Mouse (Mus musculus): ENCODE measurements around the gene Nfat5. TPM values are rescaled to one million over a fixed set of nuclear protein-coding genes. Genes with fewer than 3 reads are reported as not detected.

The Nfat5 gene
- polyA plus RNA-seq, 1 experiment from 2014 or later, result 11.7 TPM

DNA sequence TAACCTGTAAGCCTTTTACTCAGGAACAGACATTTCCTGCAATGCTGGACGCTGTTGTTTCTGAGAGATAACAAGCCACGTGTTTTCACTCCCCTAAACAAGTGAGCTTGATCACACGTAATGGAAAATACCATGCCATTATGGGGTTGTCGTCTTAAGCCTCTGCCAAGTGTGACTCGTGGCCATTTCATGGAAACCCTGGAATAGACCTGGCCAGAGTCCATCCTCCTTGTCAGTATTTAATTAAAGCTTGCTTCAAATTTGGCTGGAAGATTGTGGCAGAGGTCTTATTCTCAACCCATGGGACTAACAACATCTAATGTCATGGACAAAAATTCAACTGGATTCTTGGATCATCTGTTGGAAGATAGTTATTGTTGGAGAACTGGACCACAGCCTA lies 92.9 kb downstream of the Nfat5 start:
- Histone ChIP-seq H3K9me3 (replicated peaks; ENCODE audit: control insufficient read depth, low read length) (no peaks in the 10 kb centered on the region), H3K4me3 (replicated peaks; ENCODE audit: low read length) (no peak overlapping the region), H3K4me2 (ENCODE audit: low read depth, low read length) (no peak overlapping the region), H3K27ac (ENCODE audit: low read length) (no peak overlapping the region), H3K36me3 (ENCODE audit: control insufficient read depth, insufficient read depth, low read length) (no peaks in the 10 kb centered on the region), H3K4me1 (ENCODE audit: control insufficient read depth, insufficient read depth, low read length) (peaks cover 8% of the 10 kb centered on the region; the same call in 1 of the 2 replicates), H3K9ac (ENCODE audit: low read length) (no peak overlapping the region), H3K27me3 (ENCODE audit: control insufficient read depth, insufficient read depth, low read length) (no peaks in the 10 kb centered on the region)
- no peak for ATAC-seq (ENCODE audit: insufficient read depth, low FRiP score)
- 54% methylated on average over 5 of the region's 5 CpGs for WGBS

DNA sequence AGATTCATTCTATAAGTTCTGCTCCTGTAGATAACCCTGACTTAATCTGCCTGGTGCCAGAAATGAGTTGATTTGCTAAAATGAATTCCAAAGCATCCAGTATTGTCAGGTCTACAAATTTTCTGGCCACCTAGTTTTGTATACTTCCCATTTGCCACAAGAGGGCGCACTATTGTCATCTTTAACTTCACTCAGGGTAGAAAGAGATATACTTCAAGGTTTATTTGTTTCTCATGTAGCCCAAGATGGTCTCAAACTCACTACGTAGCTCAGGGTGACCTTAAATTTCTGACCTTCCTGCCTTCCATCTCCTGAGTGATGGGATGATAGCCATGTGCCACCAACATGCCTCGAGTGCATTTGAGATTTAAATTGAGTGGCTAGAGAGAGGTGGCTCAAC lies 93.4 kb downstream of the Nfat5 start:
- Histone ChIP-seq H3K9me3 (replicated peaks; ENCODE audit: control insufficient read depth, low read length) (no peaks in the 10 kb centered on the region), H3K4me1 (ENCODE audit: control insufficient read depth, insufficient read depth, low read length) (peaks cover 8% of the 10 kb centered on the region; the same call in 1 of the 2 replicates), H3K4me3 (replicated peaks; ENCODE audit: low read length) (no peak overlapping the region), H3K4me2 (ENCODE audit: low read depth, low read length) (no peak overlapping the region), H3K9ac (ENCODE audit: low read length) (no peak overlapping the region), H3K36me3 (ENCODE audit: control insufficient read depth, insufficient read depth, low read length) (no peaks in the 10 kb centered on the region), H3K27ac (ENCODE audit: low read length) (no peak overlapping the region), H3K27me3 (ENCODE audit: control insufficient read depth, insufficient read depth, low read length) (no peaks in the 10 kb centered on the region)
- 21% methylated on average over 3 of the region's 3 CpGs for WGBS
- ATAC-seq (ENCODE audit: insufficient read depth, low FRiP score), result no peak

DNA sequence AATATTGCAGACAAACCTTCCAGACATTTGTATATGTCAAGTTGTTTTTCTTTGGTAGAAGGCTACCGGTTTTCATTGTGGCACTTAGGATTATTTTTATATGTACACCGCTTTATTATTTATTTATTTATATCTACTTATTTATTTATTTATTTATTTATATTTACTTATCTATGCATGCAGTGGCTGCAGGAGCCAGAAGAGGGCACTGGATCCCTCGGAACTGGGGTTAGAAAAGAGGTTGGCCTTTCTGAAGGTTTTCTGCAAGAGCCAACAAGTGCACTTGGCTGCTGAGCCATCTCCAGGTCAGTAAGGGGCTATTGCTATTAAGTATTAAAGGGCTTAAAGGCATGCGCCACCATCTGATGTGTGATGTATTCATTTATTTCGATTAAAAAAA lies 94.6 kb downstream of the Nfat5 start:
- 61% methylated on average over 5 of the region's 5 CpGs for WGBS
- H3K4me3 ChIP-seq (replicated peaks; ENCODE audit: low read length), result no peak overlapping the region

GRCm38 (mm10) chr8:107389557-107389956 lies 96.3 kb downstream of the Nfat5 start:
- no peak overlapping the region for H3K4me3 ChIP-seq (replicated peaks; ENCODE audit: low read length)
- H3K9me3 ChIP-seq (replicated peaks; ENCODE audit: control insufficient read depth, low read length), result no peaks in the 10 kb centered on the region
- ATAC-seq (ENCODE audit: insufficient read depth, low FRiP score), result peak; percentile 67; the same call in 1 of the 2 replicates
- H3K9ac ChIP-seq (ENCODE audit: low read length), result no peak overlapping the region
- H3K36me3 ChIP-seq (ENCODE audit: control insufficient read depth, insufficient read depth, low read length), result no peaks in the 10 kb centered on the region
- WGBS, result 45% methylated on average over 8 of the region's 8 CpGs
- no peak overlapping the region for H3K4me2 ChIP-seq (ENCODE audit: low read depth, low read length)
- H3K27ac ChIP-seq (ENCODE audit: low read length), result no peak overlapping the region
- H3K4me1 ChIP-seq (ENCODE audit: control insufficient read depth, insufficient read depth, low read length), result peaks cover 8% of the 10 kb centered on the region; the same call in 1 of the 2 replicates
- H3K27me3 ChIP-seq (ENCODE audit: control insufficient read depth, insufficient read depth, low read length), result no peaks in the 10 kb centered on the region

More for the DNA sequence above, 94.6 kb downstream of the Nfat5 start:
- Histone ChIP-seq H3K27ac (ENCODE audit: low read length) (no peak overlapping the region), H3K4me2 (ENCODE audit: low read depth, low read length) (no peak overlapping the region), H3K9ac (ENCODE audit: low read length) (no peak overlapping the region), H3K9me3 (replicated peaks; ENCODE audit: control insufficient read depth, low read length) (no peaks in the 10 kb centered on the region), H3K4me1 (ENCODE audit: control insufficient read depth, insufficient read depth, low read length) (peaks cover 8% of the 10 kb centered on the region; the same call in 1 of the 2 replicates), H3K36me3 (ENCODE audit: control insufficient read depth, insufficient read depth, low read length) (no peaks in the 10 kb centered on the region), H3K27me3 (ENCODE audit: control insufficient read depth, insufficient read depth, low read length) (no peaks in the 10 kb centered on the region)
- no peak for ATAC-seq (ENCODE audit: insufficient read depth, low FRiP score)

GRCm38 (mm10) chr8:107390476-107391135 lies 97.3 kb downstream of the Nfat5 start:
- no peak for ATAC-seq (ENCODE audit: insufficient read depth, low FRiP score)
- Histone ChIP-seq H3K4me1 (ENCODE audit: control insufficient read depth, insufficient read depth, low read length) (peaks cover 8% of the 10 kb centered on the region; the same call in 1 of the 2 replicates), H3K27ac (ENCODE audit: low read length) (no peak overlapping the region)

DNA sequence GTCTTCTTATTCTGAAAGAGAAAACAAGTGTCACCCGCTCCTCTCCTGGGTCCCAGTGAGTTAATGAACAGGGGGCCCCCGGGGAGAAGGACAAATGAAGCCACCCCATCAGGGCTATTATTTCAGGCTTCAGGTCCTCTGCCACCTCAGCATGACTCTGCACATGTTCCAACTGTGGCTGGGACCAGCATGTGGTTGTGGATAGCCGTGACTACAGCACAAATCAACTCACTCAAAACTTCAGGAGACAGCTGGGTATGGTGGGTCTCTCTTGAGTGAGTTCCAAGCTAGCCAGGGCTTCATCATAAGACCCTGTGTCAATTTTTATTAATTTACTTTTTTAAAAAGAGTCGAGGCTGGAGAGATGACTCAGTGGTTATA lies 97.9 kb downstream of the Nfat5 start:
- Histone ChIP-seq H3K4me1 (ENCODE audit: control insufficient read depth, insufficient read depth, low read length) (peaks cover 8% of the 10 kb centered on the region; the same call in 1 of the 2 replicates), H3K27me3 (ENCODE audit: control insufficient read depth, insufficient read depth, low read length) (no peaks in the 10 kb centered on the region), H3K4me3 (replicated peaks; ENCODE audit: low read length) (no peak overlapping the region), H3K36me3 (ENCODE audit: control insufficient read depth, insufficient read depth, low read length) (no peaks in the 10 kb centered on the region), H3K9me3 (replicated peaks; ENCODE audit: control insufficient read depth, low read length) (no peaks in the 10 kb centered on the region), H3K9ac (ENCODE audit: low read length) (no peak overlapping the region), H3K4me2 (ENCODE audit: low read depth, low read length) (no peak overlapping the region), H3K27ac (ENCODE audit: low read length) (no peak overlapping the region)
- ATAC-seq (ENCODE audit: insufficient read depth, low FRiP score), result no peak
- WGBS, result 71% methylated on average over 4 of the region's 4 CpGs

More at GRCm38 (mm10) chr8:107390476-107391135, 97.3 kb downstream of the Nfat5 start:
- WGBS, result 91% methylated on average over 16 of the region's 16 CpGs
- no peak overlapping the region for H3K9ac ChIP-seq (ENCODE audit: low read length)
- no peaks in the 10 kb centered on the region for H3K36me3 ChIP-seq (ENCODE audit: control insufficient read depth, insufficient read depth, low read length)
- no peak overlapping the region for H3K4me3 ChIP-seq (replicated peaks; ENCODE audit: low read length)
- H3K4me2 ChIP-seq (ENCODE audit: low read depth, low read length), result no peak overlapping the region
- H3K27me3 ChIP-seq (ENCODE audit: control insufficient read depth, insufficient read depth, low read length), result no peaks in the 10 kb centered on the region
- H3K9me3 ChIP-seq (replicated peaks; ENCODE audit: control insufficient read depth, low read length), result no peaks in the 10 kb centered on the region

DNA sequence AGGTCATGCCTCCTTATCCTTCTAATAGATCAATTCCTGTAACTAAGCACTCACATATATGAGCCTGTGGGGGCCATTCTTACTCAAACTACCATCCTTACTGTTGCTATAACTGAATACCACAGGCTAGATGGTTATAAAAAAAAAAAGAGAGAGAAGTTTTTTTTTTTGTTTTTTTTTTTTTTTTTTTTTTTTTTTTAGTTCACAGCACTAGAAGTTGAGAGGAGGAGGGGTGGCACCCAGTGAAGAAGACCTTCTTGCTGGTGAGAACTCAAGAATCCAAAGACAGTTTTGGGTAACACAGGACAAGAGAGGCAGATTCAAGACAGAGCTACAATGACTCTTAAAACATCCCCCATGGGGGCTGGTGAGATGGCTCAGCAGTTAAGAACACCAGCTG lies 102.1 kb downstream of the Nfat5 start:
- no peak overlapping the region for H3K4me3 ChIP-seq (replicated peaks; ENCODE audit: low read length)
- H3K27me3 ChIP-seq (ENCODE audit: control insufficient read depth, insufficient read depth, low read length), result no peaks in the 10 kb centered on the region
- peaks cover 10% of the 10 kb centered on the region; the same call in 1 of the 2 replicates for H3K4me1 ChIP-seq (ENCODE audit: control insufficient read depth, insufficient read depth, low read length)
- H3K36me3 ChIP-seq (ENCODE audit: control insufficient read depth, insufficient read depth, low read length), result no peaks in the 10 kb centered on the region
- no peaks in the 10 kb centered on the region for H3K9me3 ChIP-seq (replicated peaks; ENCODE audit: control insufficient read depth, low read length)
- no peak overlapping the region for H3K9ac ChIP-seq (ENCODE audit: low read length)
- H3K27ac ChIP-seq (ENCODE audit: low read length), result no peak overlapping the region
- no peak overlapping the region for H3K4me2 ChIP-seq (ENCODE audit: low read depth, low read length)
- ATAC-seq (ENCODE audit: insufficient read depth, low FRiP score), result no peak

- Histone ChIP-seq H3K9me3 (replicated peaks; ENCODE audit: control insufficient read depth, low read length) (no peaks in the 10 kb centered on the region), H3K27ac (ENCODE audit: low read length) (no peak overlapping the region), H3K27me3 (ENCODE audit: control insufficient read depth, insufficient read depth, low read length) (no peaks in the 10 kb centered on the region), H3K9ac (ENCODE audit: low read length) (no peak overlapping the region), H3K4me1 (ENCODE audit: control insufficient read depth, insufficient read depth, low read length) (peaks cover 10% of the 10 kb centered on the region; the same call in 1 of the 2 replicates), H3K4me2 (ENCODE audit: low read depth, low read length) (no peak overlapping the region), H3K36me3 (ENCODE audit: control insufficient read depth, insufficient read depth, low read length) (no peaks in the 10 kb centered on the region), H3K4me3 (replicated peaks; ENCODE audit: low read length) (no peak overlapping the region)
- no peak for ATAC-seq (ENCODE audit: insufficient read depth, low FRiP score)
- 85% methylated on average over 10 of the region's 10 CpGs for WGBS
Observed at GRCm38 (mm10) chr8:107396106-107396670, 102.9 kb downstream of the Nfat5 start.

DNA sequence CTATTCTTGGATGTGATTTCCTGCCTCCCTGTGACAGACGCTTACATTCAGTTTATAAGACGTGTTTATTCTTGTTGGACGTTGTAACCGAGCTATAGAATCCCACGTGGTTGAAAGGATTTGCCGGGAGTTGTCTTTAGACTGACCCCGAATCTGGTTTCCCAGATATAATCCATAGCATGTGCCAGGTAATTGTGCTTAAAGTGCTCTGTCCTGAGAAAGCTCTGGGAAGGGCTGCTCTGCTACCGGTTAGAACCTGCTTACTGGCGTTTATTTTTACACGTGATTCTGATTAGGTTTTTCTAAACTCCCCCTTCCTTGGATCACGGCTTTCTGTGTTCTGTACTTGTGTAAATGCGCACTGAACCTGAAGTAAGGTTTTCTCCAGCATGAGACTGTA lies 104.4 kb downstream of the Nfat5 start:
- WGBS, result 35% methylated on average over 12 of the region's 12 CpGs
- H3K36me3 ChIP-seq (ENCODE audit: control insufficient read depth, insufficient read depth, low read length), result no peaks in the 10 kb centered on the region

More for the DNA sequence above, 104.4 kb downstream of the Nfat5 start:
- ATAC-seq (ENCODE audit: insufficient read depth, low FRiP score), result no peak
- Histone ChIP-seq H3K9ac (ENCODE audit: low read length) (no peak overlapping the region), H3K27me3 (ENCODE audit: control insufficient read depth, insufficient read depth, low read length) (no peaks in the 10 kb centered on the region), H3K4me2 (ENCODE audit: low read depth, low read length) (no peak overlapping the region), H3K9me3 (replicated peaks; ENCODE audit: control insufficient read depth, low read length) (no peaks in the 10 kb centered on the region), H3K4me3 (replicated peaks; ENCODE audit: low read length) (no peak overlapping the region), H3K4me1 (ENCODE audit: control insufficient read depth, insufficient read depth, low read length) (peaks cover 15% of the 10 kb centered on the region), H3K27ac (ENCODE audit: low read length) (peak overlapping the region; percentile 33)
